Mouse (Mus musculus) layer of hippocampus, adult 18-20 months (tissue): ENCODE measurements at regions not wholly inside any gene's neighbourhood (a gene's known extent, or its start where the extent isn't known, plus 50 kb on each side); places are given as distances from the start of the nearest gene placed in this dataset.
A peak's percentile ranks its signal among the peaks of the same experiment; 100 is the strongest.
"Not testable (repeated sequence)": the region's sequence is repeated elsewhere in the genome, so short reads cannot be mapped to it uniquely, and the experiment has no call there.

Experiments used
- DNase-seq, 2 experiments: peaks; one replicate each; pipeline ENCODE4 v3.0.0; 2022; ENCODE audit warnings: low spot score in 2 of 2

- DNase-seq, result no peak
Observed at GRCm38 (mm10) chr4:51868250-51868649, 570.8 kb upstream of the Smc2 start.

GRCm38 (mm10) chr4:51868716-51869115 lies 570.3 kb upstream of the Smc2 start:
- not testable (repeated sequence) for DNase-seq

- DNase-seq, result peak in 1 of 2 experiments; percentile 18
Observed at GRCm38 (mm10) chr4:51885460-51885859, 553.6 kb upstream of the Smc2 start.

- no peak for DNase-seq
Observed at GRCm38 (mm10) chr4:51889280-51889679, 549.8 kb upstream of the Smc2 start.

GRCm38 (mm10) chr4:51928245-51928644 lies 510.8 kb upstream of the Smc2 start:
- no peak for DNase-seq

- DNase-seq, result peak in 1 of 2 experiments; percentile 59
Observed at GRCm38 (mm10) chr4:51969751-51970150, 469.3 kb upstream of the Smc2 start.

- no peak for DNase-seq
Observed at GRCm38 (mm10) chr4:51978962-51979361, 460.1 kb upstream of the Smc2 start.

GRCm38 (mm10) chr4:51992482-51992881 lies 446.6 kb upstream of the Smc2 start:
- no peak for DNase-seq

GRCm38 (mm10) chr4:52036765-52037353 lies 402.2 kb upstream of the Smc2 start:
- no peak for DNase-seq

- DNase-seq, result no peak
Observed at GRCm38 (mm10) chr4:52043404-52043803, 395.6 kb upstream of the Smc2 start.

GRCm38 (mm10) chr4:52050948-52051347 lies 388.1 kb upstream of the Smc2 start:
- DNase-seq, result peak; percentile 3 to 39

GRCm38 (mm10) chr4:52056031-52056430 lies 383.0 kb upstream of the Smc2 start:
- DNase-seq, result no peak

GRCm38 (mm10) chr4:52060031-52060430 lies 379.0 kb upstream of the Smc2 start:
- no peak for DNase-seq

GRCm38 (mm10) chr4:52099187-52099586 lies 339.9 kb upstream of the Smc2 start:
- DNase-seq, result peak in 1 of 2 experiments; percentile 59

- DNase-seq, result no peak
Observed at GRCm38 (mm10) chr4:52105887-52106286, 333.2 kb upstream of the Smc2 start.

GRCm38 (mm10) chr4:52117765-52118290 lies 321.2 kb upstream of the Smc2 start:
- DNase-seq, result no peak

GRCm38 (mm10) chr4:52118439-52119072 lies 320.5 kb upstream of the Smc2 start:
- DNase-seq, result peak in 1 of 2 experiments; percentile 41

- DNase-seq, result peak in 1 of 2 experiments; percentile 33
Observed at GRCm38 (mm10) chr4:52152565-52153164, 286.4 kb upstream of the Smc2 start.

GRCm38 (mm10) chr4:52176240-52176639 lies 262.8 kb upstream of the Smc2 start:
- no peak for DNase-seq

- no peak for DNase-seq
Observed at GRCm38 (mm10) chr4:52197777-52198176, 241.3 kb upstream of the Smc2 start.

GRCm38 (mm10) chr4:52210601-52211000 lies 228.4 kb upstream of the Smc2 start:
- no peak for DNase-seq

GRCm38 (mm10) chr4:52211022-52211421 lies 228.0 kb upstream of the Smc2 start:
- DNase-seq, result peak; percentile 7 to 25
